Mouse (Mus musculus): ENCODE data around the gene Plxnc1. TPM values are rescaled to one million over a fixed set of nuclear protein-coding genes. Genes with fewer than 3 reads are reported as not detected.

The Plxnc1 gene
- total RNA-seq, 2 experiments from 2014 or later = 13.4 to 14.1 TPM

DNA sequence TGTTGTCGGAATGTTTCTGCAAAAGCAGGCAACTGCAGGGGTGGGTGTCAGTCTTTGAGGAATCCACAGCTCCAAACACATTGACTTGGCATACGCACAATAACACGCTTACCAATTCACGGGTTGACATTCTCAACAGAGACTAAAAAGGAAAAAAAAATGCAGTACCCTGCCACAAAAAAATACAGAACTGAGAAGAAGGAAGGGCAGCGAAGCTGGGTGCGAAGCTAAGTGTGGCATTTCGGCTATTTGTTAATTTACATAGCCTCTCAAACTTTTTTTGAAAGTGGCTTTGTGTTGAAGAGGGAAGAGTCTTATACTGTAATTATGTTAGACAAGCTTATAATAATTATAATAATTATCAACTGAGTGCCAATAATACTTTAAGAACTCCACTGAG is 13.1 kb upstream of the Plxnc1 start:
- no peak for ATAC-seq (replicated peaks; ENCODE audit: poor library complexity, severe bottlenecking)

GRCm38 (mm10) chr10:94947915-94948675 is 3.5 kb upstream of the Plxnc1 start:
- no peak for ATAC-seq (replicated peaks; ENCODE audit: poor library complexity, severe bottlenecking)

DNA sequence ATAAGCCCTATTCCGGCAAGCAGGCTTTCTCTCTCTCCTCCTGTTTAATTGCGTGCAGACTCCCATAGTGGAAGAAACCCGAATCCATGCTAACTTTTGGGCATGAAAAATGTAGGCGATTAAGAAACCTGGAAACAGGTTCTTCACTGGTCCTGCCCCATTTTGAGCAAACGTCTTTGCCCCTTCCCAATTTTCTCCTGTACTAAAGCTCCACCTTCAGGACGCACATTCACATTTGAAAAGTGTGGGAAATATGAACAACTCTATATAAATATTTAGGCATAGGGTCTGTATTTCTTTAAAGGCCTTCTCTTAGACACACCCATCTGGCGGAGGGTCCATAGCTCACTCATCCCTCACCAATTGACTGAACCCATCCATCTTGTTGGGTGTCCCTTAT is 2.8 kb upstream of the Plxnc1 start:
- no peak for ATAC-seq (replicated peaks; ENCODE audit: poor library complexity, severe bottlenecking)

GRCm38 (mm10) chr10:94945206-94945711 is 624 bp upstream of the Plxnc1 start:
- no peak for ATAC-seq (replicated peaks; ENCODE audit: poor library complexity, severe bottlenecking)

- ATAC-seq (replicated peaks; ENCODE audit: poor library complexity, severe bottlenecking) = peak; percentile 16; the same call in 1 of the 2 replicates
Measured at GRCm38 (mm10) chr10:94943846-94944690, 567 bp downstream of the Plxnc1 start.

DNA sequence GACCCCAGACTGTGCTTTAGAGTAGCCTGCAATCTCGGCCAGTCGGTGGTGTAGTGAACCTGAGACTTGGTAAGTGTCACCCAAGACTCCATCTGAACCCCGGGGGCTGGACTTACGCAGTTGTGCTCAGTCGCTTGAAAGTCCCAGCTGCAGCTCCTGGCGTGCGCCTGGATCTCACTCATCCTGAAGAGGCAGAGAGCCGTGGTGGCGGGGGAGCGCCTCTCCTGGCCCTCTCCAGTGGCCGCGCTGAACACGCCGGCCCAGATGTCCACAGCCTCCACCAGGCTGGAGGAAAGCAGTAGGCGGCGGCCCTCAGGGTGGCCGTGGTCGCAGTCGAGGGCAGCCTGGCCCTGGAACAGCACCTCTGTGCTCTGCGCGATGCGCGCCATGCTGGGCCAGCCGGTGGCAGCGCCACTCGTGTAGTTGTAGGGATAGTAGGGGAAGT is 1.2 kb downstream of the Plxnc1 start:
- peak; percentile 18 for ATAC-seq (replicated peaks; ENCODE audit: poor library complexity, severe bottlenecking)

DNA sequence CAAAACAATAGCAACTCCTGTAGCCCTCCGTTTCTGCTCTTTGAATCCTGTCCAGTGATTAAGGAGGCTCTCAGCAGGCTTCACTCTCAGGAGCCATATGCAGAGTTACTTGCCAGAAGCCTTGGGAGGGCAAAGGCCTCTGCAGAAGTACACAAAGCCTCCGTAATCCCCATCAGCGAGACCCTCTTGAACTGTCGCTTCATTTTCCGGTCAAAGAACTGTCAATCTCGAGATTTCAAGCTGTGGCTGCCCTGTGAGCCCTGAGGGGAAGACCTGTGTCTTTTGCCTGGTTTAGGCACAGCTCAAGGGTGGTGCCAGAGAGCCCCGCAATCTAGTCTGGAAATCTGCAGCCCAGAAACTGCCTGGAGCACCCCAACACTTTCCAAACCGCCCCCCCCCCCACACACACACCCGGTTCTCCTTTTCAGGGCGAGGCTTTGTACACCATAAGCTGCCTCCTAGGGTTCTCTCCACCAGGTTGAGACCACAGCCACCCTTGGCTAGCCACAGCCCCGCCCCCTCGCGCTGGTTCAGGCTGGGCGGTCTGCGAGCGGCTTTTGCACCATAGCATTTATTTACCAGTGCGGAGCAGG is 2.1 kb downstream of the Plxnc1 start:
- peak; percentile 72 for ATAC-seq (replicated peaks; ENCODE audit: poor library complexity, severe bottlenecking)

DNA sequence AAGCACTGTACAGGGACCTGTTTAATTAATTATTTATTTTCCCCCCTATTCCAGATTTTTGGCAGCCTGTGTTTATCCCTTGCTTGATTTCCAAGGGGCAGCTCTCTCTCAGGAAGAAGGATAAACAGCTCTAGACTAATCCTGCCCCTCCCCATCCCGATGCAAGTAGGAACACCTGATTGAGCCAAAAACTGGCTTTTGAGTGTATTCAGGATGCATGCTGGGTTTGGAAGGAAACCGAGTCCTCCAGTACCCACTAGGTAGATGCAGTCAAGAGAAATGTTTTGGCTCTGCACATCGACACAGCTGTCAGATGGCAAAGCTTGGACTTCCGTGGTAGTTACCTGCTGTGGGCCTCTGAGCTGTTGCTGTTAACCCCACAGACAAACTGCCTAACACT is 3.1 kb downstream of the Plxnc1 start:
- no peak for ATAC-seq (replicated peaks; ENCODE audit: poor library complexity, severe bottlenecking)

DNA sequence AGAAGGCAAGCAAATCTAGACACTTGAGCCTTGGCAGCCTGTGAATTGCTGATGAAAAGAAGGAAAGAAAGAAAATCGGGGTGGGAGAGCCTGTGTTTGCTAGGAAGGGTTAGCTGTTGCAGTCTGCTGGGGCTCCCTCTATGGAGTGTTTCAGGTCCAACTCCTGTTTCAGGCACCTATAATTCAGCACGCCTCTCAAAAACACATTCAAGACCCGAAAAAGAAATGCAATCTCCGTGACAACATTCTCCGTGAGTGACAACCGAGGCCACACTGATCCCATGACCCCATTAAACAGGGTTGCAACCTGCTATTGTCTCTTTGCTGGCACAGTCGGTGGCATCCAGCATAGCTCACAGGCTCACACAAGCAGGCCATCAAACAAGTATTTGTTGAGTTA is 3.8 kb downstream of the Plxnc1 start:
- ATAC-seq (replicated peaks; ENCODE audit: poor library complexity, severe bottlenecking) = no peak

GRCm38 (mm10) chr10:94940061-94940460 is 4.6 kb downstream of the Plxnc1 start:
- ATAC-seq (replicated peaks; ENCODE audit: poor library complexity, severe bottlenecking) = peak; percentile 21

DNA sequence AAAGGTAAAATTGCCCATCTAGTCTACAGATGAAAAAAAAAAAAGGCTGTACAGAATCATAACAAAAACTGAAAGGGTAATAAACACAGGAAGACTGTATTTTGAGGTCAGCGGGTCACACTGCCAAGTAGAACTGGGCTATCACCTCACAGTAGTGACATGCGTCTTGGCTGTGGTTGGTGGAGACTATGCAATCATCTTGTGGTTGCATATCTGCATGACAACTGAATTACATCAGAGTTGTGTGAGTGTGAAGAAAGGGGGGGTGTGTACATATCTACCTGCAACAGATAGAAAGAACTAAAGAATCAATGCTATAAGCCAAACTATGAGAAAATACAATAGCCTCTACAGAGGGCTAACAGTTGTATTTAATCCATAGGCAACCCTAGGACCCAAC is 5.7 kb downstream of the Plxnc1 start:
- peak; percentile 61 for ATAC-seq (replicated peaks; ENCODE audit: poor library complexity, severe bottlenecking)

DNA sequence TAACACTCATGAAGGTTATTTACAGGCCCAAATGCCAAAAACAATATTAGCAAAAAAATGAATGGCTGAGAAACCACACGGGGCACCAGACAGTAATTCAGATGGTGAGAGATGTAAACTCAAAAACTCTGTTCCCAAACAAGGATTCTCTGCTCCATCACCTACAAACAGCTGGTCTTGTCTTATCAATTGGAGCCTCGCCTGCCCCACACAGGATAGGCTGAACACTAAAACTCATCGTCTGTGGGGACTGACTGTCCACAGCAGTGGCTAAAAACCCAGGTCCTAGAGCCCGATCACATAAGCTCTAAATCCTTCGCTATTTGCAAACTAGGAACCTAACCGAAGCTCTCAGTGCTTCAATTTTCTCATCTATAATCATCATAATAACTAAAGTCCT is 6.3 kb downstream of the Plxnc1 start:
- ATAC-seq (replicated peaks; ENCODE audit: poor library complexity, severe bottlenecking) = no peak

GRCm38 (mm10) chr10:94935270-94935669 is 9.4 kb downstream of the Plxnc1 start:
- ATAC-seq (replicated peaks; ENCODE audit: poor library complexity, severe bottlenecking) = peak; percentile 63

DNA sequence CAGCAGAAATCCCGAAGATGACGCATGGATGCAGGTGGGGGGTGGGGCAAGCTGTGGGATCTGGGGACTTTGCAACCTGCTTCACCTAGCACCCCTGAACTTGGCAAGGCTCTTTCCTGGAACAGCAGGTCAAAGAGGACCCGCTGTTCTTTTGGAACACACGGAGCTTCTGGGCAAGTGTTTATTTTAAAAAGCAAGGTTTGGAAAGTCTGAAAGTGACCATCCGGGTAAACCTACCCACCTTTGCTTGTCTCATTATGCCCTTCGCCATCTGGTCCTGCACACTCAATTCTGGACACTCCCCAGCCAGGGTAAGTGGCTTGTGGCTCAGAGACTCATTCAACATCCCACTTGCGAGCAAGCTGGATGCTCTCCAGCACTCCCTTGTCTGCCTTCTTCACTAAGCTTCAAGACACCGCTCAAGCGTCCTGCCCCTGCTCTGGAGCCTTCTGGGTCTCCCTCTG is 10.5 kb downstream of the Plxnc1 start:
- no peak for ATAC-seq (replicated peaks; ENCODE audit: poor library complexity, severe bottlenecking)

DNA sequence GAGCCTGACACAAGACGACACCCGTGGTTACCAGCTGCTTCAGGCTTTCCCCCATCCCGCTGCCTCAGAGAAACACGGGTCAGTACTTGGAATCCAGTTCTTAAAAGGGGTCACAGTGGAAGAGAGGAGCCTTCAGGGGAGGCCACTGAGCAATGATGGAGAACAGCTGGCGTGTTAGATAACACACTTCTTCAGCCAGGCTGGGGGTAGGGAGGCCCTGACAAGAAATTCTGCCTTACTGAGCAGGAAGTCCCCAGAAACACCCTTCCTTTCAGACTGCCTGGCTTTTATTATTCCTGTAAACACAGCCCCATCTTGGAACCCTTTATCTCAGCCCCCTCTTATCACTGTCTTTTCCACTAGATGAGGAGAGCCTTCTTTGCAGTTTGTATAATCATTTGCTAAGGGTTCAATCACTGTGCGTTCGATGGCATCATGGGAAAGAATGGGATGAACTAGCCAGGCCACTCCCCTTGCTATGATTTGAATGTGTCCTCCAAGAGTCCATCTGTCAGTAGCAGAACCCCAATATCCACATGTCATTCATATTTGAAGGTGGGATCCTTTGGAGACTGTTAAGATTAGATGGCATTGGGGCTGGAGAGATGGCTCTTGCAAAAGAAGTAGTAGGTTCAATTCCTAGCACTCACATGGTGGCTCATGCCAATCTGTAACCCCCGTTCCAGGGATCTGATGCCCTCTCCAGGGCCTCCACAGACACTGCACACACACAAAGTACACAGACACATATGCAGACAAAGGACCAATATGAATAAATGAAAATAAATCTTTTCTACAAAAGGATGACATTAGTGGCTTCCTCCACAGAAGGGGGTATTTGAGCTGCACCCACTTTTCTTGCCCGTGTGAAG is 12.4 kb downstream of the Plxnc1 start:
- no peak for ATAC-seq (replicated peaks; ENCODE audit: poor library complexity, severe bottlenecking)

DNA sequence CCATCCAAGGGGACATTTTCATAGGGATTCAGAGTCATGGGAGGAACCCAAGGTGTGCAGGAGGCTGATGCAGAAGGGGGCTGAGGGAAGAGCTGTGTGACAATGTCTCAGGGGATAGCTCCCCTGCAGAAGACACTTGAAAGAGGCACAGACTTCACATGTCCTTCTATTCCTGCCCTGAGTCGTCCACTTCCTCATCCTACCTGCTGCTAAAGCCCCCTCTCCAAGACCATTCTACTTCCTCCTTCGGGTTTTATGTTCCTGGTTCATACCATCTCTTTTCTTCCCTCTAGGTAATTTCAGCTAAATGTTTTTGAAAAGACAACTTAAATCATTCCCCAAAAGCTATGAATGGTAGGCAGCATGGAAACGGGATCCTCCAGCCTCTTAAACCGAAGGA is 16.5 kb downstream of the Plxnc1 start:
- peak; percentile 66 for ATAC-seq (replicated peaks; ENCODE audit: poor library complexity, severe bottlenecking)

DNA sequence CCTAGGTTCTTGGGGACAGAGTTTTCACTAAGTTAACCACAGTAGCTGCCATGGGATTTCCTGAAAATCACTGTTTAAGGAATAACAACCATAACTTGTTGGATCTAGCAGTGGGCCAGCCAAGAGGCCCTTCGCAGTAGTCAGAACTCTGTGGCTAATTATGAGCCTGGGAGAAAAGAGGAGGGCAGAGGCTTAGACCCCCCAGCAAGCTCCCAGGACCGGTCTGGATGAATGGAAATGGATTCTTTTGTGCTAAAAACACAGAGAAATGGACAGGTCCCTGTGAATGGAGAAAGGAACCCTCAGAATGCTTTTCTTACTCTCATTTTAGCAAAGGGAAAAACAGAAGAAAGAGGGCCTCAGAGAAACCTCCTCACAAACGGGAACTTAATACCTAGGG is 18.3 kb downstream of the Plxnc1 start:
- ATAC-seq (replicated peaks; ENCODE audit: poor library complexity, severe bottlenecking) = no peak

DNA sequence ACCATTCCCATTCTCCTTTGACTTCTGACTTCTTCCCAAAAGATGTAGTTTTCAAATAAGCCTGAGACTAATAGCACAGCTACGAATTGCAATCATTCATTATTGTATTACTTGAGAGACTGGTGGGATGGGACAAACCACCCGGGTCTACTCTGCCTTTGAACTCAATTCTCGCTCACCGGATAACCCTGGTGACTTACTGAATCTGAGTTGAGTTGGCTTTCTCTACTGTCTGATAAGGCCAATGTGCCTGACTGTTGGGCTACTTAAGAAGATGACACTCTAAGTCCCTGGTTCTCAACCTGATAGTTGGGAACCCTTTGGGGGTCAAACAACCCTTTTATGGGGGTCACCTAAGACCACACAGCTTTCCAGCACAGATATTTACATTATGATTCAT is 19.8 kb downstream of the Plxnc1 start:
- no peak for ATAC-seq (replicated peaks; ENCODE audit: poor library complexity, severe bottlenecking)

DNA sequence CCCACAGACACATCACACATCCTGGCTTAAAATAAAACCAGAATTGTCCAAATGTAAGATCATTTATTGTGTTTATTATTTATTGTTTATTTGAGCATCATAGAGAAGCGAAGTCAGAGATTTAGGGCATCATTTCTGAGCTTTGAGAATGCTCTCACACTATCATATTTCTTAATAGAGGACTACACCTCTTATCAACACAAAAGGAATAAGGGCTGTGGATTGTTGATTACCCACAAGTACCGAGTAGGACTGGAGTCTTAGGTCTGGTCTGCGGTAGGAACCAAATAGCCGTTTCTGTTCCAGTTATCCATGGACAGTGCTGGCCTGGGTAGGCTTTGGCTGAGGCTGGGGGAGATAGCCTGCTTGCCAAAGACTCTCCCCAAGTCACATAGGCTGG is 20.2 kb downstream of the Plxnc1 start:
- ATAC-seq (replicated peaks; ENCODE audit: poor library complexity, severe bottlenecking) = no peak

GRCm38 (mm10) chr10:94923337-94923762 is 21.3 kb downstream of the Plxnc1 start:
- ATAC-seq (replicated peaks; ENCODE audit: poor library complexity, severe bottlenecking) = peak; percentile 74
